Mouse (Mus musculus): Measurements from ENCODE around the gene Gm47283.
"Not testable (repeated sequence)": the region's sequence is repeated elsewhere in the genome, so short reads cannot be mapped to it uniquely, and the experiment has no call there.

DNA sequence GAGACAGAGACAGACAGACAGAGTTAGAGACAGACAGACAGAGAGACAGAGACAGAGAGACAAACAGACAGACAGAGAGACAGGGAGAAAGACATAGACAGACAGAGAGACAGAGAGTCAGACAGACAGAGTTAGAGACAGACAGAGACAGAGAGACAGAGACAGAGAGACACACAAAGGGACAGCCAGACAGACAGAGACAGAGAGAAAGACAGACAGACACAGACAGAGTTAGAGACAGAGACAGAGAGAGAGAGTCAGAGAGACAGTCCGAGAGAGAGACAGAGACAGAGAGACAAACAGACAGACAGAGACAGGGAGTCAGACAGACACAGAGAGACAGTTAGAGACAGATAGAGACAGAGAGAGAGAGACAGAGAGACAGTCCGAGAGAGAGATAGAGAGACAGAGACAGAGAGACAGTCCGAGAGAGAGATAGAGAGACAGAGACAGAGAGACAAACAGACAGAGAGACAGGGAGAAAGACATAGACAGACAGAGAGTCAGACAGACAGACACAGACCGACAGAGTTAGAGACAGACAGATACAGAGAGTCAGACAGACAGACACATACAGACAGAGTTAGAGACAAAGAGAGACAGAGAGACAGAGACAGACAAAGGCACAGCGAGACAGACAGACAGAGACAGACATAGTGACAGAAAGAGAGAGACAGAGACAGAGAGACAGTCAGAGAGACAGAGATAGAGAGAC, 49.2 kb upstream of the Gm47283 start:
- not testable (repeated sequence) for TF ChIP-seq CTCF, EP300 (IDR thresholded peaks at IDR 0.05; ENCODE audit: low read depth)
